Mouse (Mus musculus): ENCODE data around the gene Gm49027.

GRCm38 (mm10) chr5:123514871-123515270, 10.4 kb downstream of the Gm49027 start:
- no peak for TF ChIP-seq CTCF (IDR thresholded peaks at IDR 0.05; ENCODE audit: borderline replicate concordance, insufficient read depth, low read depth, low read length)
- no peak for TF ChIP-seq POLR2A (IDR thresholded peaks at IDR 0.05; ENCODE audit: borderline replicate concordance, insufficient read depth, low read length)

Data from cerebellum, adult 2 months (tissue).